ENCODE assay signal across 27 mouse cellular contexts in the genomic region with DNA sequence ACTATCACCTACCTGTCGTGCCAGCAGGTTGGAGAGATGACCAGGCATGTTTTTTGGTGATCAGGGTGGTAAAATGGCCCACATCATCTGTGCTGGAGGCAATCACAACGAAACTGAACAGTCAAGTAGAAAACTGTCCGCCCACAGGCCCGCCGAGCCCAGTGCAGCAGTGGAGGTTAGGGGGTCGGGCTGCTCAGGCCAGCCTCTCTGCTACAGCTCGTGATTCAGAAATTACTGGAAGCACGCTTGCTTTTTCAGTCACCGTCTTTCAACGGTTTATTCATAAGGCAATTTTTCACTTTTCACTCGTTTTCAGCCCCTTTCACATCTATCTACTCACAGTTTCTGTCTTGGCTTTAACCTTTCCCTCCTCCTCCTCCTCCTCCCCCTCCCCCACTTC.
"Had no signal": no experiment of that assay in that cellular context is flagged by ENCODE, and none has a peak within 500 bp of the region (broad histone marks: within the 10 kb centered on the region; RNA-seq: fewer than 3 reads in every experiment).

No protein-coding gene starts in this region.

- H3K27ac ChIP-seq: heart, embryonic 13.5 days; heart, embryonic 15.5 days; hindbrain, embryonic 10.5 days; hindbrain, embryonic 12.5 days; hindbrain, embryonic 13.5 days; hindbrain, embryonic 14.5 days; hindbrain, embryonic 15.5 days; hindbrain, postnatal 0 days; intestine, embryonic 15.5 days; kidney, embryonic 15.5 days; kidney, postnatal 0 days; layer of hippocampus, adult 2 months; left cerebral cortex, adult 2 months had no signal

- H3K9me3 ChIP-seq: heart, embryonic 12.5 days; heart, embryonic 13.5 days; heart, embryonic 15.5 days; hindbrain, embryonic 10.5 days; hindbrain, embryonic 12.5 days; hindbrain, embryonic 13.5 days; hindbrain, embryonic 15.5 days; intestine, embryonic 15.5 days; kidney, embryonic 15.5 days had no signal

- H3K36me3 ChIP-seq: heart, embryonic 12.5 days; heart, embryonic 13.5 days; heart, embryonic 15.5 days; hindbrain, embryonic 10.5 days; hindbrain, embryonic 12.5 days; hindbrain, embryonic 13.5 days; hindbrain, embryonic 15.5 days; intestine, embryonic 15.5 days; kidney, embryonic 15.5 days had no signal

- H3K27me3 ChIP-seq: heart, embryonic 12.5 days; heart, embryonic 15.5 days; hindbrain, embryonic 15.5 days; intestine, embryonic 15.5 days; kidney, embryonic 15.5 days had no signal

- H3K4me3 ChIP-seq: heart, embryonic 12.5 days; heart, embryonic 13.5 days; heart, embryonic 15.5 days; hindbrain, embryonic 10.5 days; hindbrain, embryonic 12.5 days; hindbrain, embryonic 13.5 days; hindbrain, embryonic 15.5 days; intestine, embryonic 15.5 days; kidney, embryonic 15.5 days; layer of hippocampus, adult 2 months; left cerebral cortex, adult 2 months had no signal

- DNase-seq: heart, postnatal 10 days; heart, postnatal 14 days; heart, postnatal 36 days; heart, postnatal 4 days; kidney, postnatal 10 days; kidney, postnatal 14 days; kidney, postnatal 4 days; layer of hippocampus, adult 9-11 months; layer of hippocampus, postnatal 36 days had no signal

- H3K9ac ChIP-seq: heart, embryonic 12.5 days; heart, embryonic 13.5 days; heart, embryonic 15.5 days; hindbrain, embryonic 12.5 days; hindbrain, embryonic 13.5 days; hindbrain, embryonic 14.5 days; hindbrain, embryonic 15.5 days; intestine, embryonic 15.5 days; kidney, embryonic 15.5 days had no signal

- H3K4me2 ChIP-seq: heart, embryonic 11.5 days; heart, embryonic 12.5 days; heart, embryonic 13.5 days; heart, embryonic 15.5 days; hindbrain, embryonic 12.5 days; hindbrain, embryonic 13.5 days; hindbrain, embryonic 14.5 days; hindbrain, embryonic 15.5 days; intestine, embryonic 15.5 days; kidney, embryonic 15.5 days had no signal

- ATAC-seq: hindbrain, embryonic 16.5 days; hindbrain, postnatal 0 days; inflammation-experienced regulatory T-cells, adult 6 months; intestine, embryonic 15.5 days; intestine, postnatal 0 days had no signal

- H3K4me1 ChIP-seq: heart, embryonic 15.5 days; hindbrain, embryonic 12.5 days; hindbrain, embryonic 13.5 days; intestine, embryonic 15.5 days; kidney, embryonic 15.5 days had no signal
